Mouse (Mus musculus) kidney, postnatal 4 days (tissue): Measurements from ENCODE around the gene P2rx7.

Experiments used
- DNase-seq, 2 experiments: peaks; one replicate each; pipeline ENCODE4 v3.0.0; 2021; ENCODE audit warnings: mixed read lengths in 2 of 2

P2rx7 gene

GRCm38 (mm10) chr5:122695516-122695915, 51.8 kb downstream of the P2rx7 start:
- DNase-seq = no peak

GRCm38 (mm10) chr5:122698041-122698700, 54.5 kb downstream of the P2rx7 start:
- DNase-seq = no peak

- DNase-seq = no peak
Measured at GRCm38 (mm10) chr5:122698701-122699060, 55.0 kb downstream of the P2rx7 start.

- DNase-seq = no peak
Measured at GRCm38 (mm10) chr5:122700109-122700836, 56.6 kb downstream of the P2rx7 start.

- DNase-seq = no peak
Measured at GRCm38 (mm10) chr5:122700837-122701212, 57.1 kb downstream of the P2rx7 start.

- no peak for DNase-seq
Measured at GRCm38 (mm10) chr5:122702156-122702555, 58.4 kb downstream of the P2rx7 start.

- DNase-seq = no peak
Measured at GRCm38 (mm10) chr5:122703574-122703973, 59.9 kb downstream of the P2rx7 start.

GRCm38 (mm10) chr5:122704571-122704970, 60.9 kb downstream of the P2rx7 start:
- no peak for DNase-seq

GRCm38 (mm10) chr5:122705174-122705573, 61.5 kb downstream of the P2rx7 start:
- no peak for DNase-seq

GRCm38 (mm10) chr5:122706917-122707275, 63.2 kb downstream of the P2rx7 start:
- DNase-seq = no peak

- peak; percentile 82 to 90 for DNase-seq
Measured at GRCm38 (mm10) chr5:122707276-122708181, 63.8 kb downstream of the P2rx7 start, which contains the start of gene P2rx4. P2rx4 (plus strand) TSS chr5:122707544.

- DNase-seq = no peak
Measured at GRCm38 (mm10) chr5:122708819-122709218, 65.1 kb downstream of the P2rx7 start.

GRCm38 (mm10) chr5:122715723-122716122, 72.0 kb downstream of the P2rx7 start:
- no peak for DNase-seq

GRCm38 (mm10) chr5:122716793-122717192, 73.1 kb downstream of the P2rx7 start:
- no peak for DNase-seq

- DNase-seq = peak; percentile 58 to 67
Measured at GRCm38 (mm10) chr5:122718400-122718799, 74.7 kb downstream of the P2rx7 start.

- no peak for DNase-seq
Measured at GRCm38 (mm10) chr5:122719168-122719567, 75.5 kb downstream of the P2rx7 start.

- DNase-seq = no peak
Measured at GRCm38 (mm10) chr5:122725453-122725852, 81.7 kb downstream of the P2rx7 start.

GRCm38 (mm10) chr5:122726068-122726467, 82.4 kb downstream of the P2rx7 start:
- DNase-seq = peak; percentile 60 to 72

GRCm38 (mm10) chr5:122726595-122726994, 82.9 kb downstream of the P2rx7 start:
- DNase-seq = no peak

GRCm38 (mm10) chr5:122727096-122727495, 83.4 kb downstream of the P2rx7 start:
- DNase-seq = no peak

GRCm38 (mm10) chr5:122730776-122731175, 87.1 kb downstream of the P2rx7 start:
- no peak for DNase-seq

- DNase-seq = peak; percentile 74 to 78
Measured at GRCm38 (mm10) chr5:122731321-122731720, 87.6 kb downstream of the P2rx7 start.

- peak; percentile 49 to 63 for DNase-seq
Measured at GRCm38 (mm10) chr5:122731991-122732673, 88.4 kb downstream of the P2rx7 start.
